8 mouse cellular contexts compared by ENCODE assay signal in genomic region chr8:121578676-121579451, GRCm38 (mm10). TPM values are rescaled to one million over a fixed set of nuclear protein-coding genes. Genes with fewer than 3 reads are reported as not detected.
DNase-seq lines count a peak whose midpoint lies in the region; ATAC-seq and TF ChIP-seq lines count a peak whose summit lies in the region.

Fbxo31 (minus strand) TSS chr8:121578806.

- 0 out of 2 replicates have a peak within 1 kb of the TSS, but pooled peaks have one; percentile 28 for H3K27ac ChIP-seq in embryonic facial prominence, embryonic 14.5 days (replicated peaks; ENCODE audit: low read depth, low read length)
- peak within 1 kb of the TSS; percentile 82 for H3K27ac ChIP-seq in heart, adult 2 months
- peak within 1 kb of the TSS; percentile 55 for H3K27ac ChIP-seq in limb, embryonic 13.5 days
- H3K27ac ChIP-seq in midbrain, embryonic 16.5 days (ENCODE audit: low read length), result peak within 1 kb of the TSS; percentile 75

- H3K36me3 ChIP-seq in embryonic facial prominence, embryonic 14.5 days (ENCODE audit: control insufficient read depth, insufficient read depth, low read length), result no peaks in the 10 kb centered on the region
- H3K36me3 ChIP-seq in heart, adult 2 months (ENCODE audit: control insufficient read depth, insufficient read depth, low read length), result no peaks in the 10 kb centered on the region
- H3K36me3 ChIP-seq in limb, embryonic 13.5 days, result no peaks in the 10 kb centered on the region
- H3K36me3 ChIP-seq in midbrain, embryonic 16.5 days (ENCODE audit: control insufficient read depth, insufficient read depth, low read length), result no peaks in the 10 kb centered on the region

- H3K9me3 ChIP-seq in embryonic facial prominence, embryonic 14.5 days (ENCODE audit: control insufficient read depth, low read length), result no peaks in the 10 kb centered on the region
- no peaks in the 10 kb centered on the region for H3K9me3 ChIP-seq in limb, embryonic 13.5 days
- H3K9me3 ChIP-seq in midbrain, embryonic 16.5 days (replicated peaks; ENCODE audit: control insufficient read depth, low read length, poor library complexity, severe bottlenecking), result no peaks in the 10 kb centered on the region

- DNase-seq in 3134 (ENCODE audit: extremely low read depth, insufficient read length, low spot score), result peak; percentile 84
- peak; percentile 74 to 89 for DNase-seq in adrenal gland, postnatal 4 days (ENCODE audit: low spot score in 2 of 2)
- peak; percentile 96 for DNase-seq in embryonic facial prominence, embryonic 14.5 days (ENCODE audit: low spot score)
- peak; percentile 93 to 94 for DNase-seq in heart, adult 2 months
- DNase-seq in kidney, adult 8-10 months, result peak; percentile 95 to 96
- peak; percentile 78 to 98 for DNase-seq in spleen, postnatal 10 days (ENCODE audit: low spot score in 2 of 2)

- 4% methylated on average over 22 of the region's 63 CpGs for WGBS in embryonic facial prominence, embryonic 14.5 days
- 2% methylated on average over 62 of the region's 63 CpGs for WGBS in heart, adult 2 months
- WGBS in limb, embryonic 13.5 days, result 1% methylated on average over 53 of the region's 63 CpGs
- WGBS in midbrain, embryonic 16.5 days, result 1% methylated on average over 41 of the region's 63 CpGs

- peak; percentile 94 for ATAC-seq in embryonic facial prominence, embryonic 14.5 days (ENCODE audit: low read depth)
- ATAC-seq in limb, embryonic 13.5 days (ENCODE audit: low FRiP score, low read depth), result peak; percentile 92
- peak; percentile 92 for ATAC-seq in midbrain, embryonic 16.5 days

- no peaks in the 10 kb centered on the region; the same call in 1 of the 2 replicates for H3K79me2 ChIP-seq in heart, adult 2 months (replicated peaks; ENCODE audit: control insufficient read depth, insufficient read depth, low read length)

- peak within 1 kb of the TSS; percentile 93 for H3K4me3 ChIP-seq in embryonic facial prominence, embryonic 14.5 days (ENCODE audit: low read depth, low read length)
- H3K4me3 ChIP-seq in heart, adult 2 months, result peak within 1 kb of the TSS; percentile 72
- H3K4me3 ChIP-seq in limb, embryonic 13.5 days, result peak within 1 kb of the TSS; percentile 91
- peak within 1 kb of the TSS; percentile 92 for H3K4me3 ChIP-seq in midbrain, embryonic 16.5 days (ENCODE audit: low read depth, low read length)

- peak; percentile 96 for TF ChIP-seq EP300 in heart, adult 2 months (IDR thresholded peaks at IDR 0.05; ENCODE audit: insufficient read depth, low read depth, low read length)

- H3K4me1 ChIP-seq in embryonic facial prominence, embryonic 14.5 days (ENCODE audit: control insufficient read depth, insufficient read depth, low read length), result peaks cover 18% of the 10 kb centered on the region
- H3K4me1 ChIP-seq in heart, adult 2 months (ENCODE audit: control insufficient read depth, insufficient read depth, low read length), result peaks cover 15% of the 10 kb centered on the region
- H3K4me1 ChIP-seq in limb, embryonic 13.5 days, result peaks cover 34% of the 10 kb centered on the region
- peaks cover 24% of the 10 kb centered on the region for H3K4me1 ChIP-seq in midbrain, embryonic 16.5 days (ENCODE audit: control insufficient read depth, insufficient read depth, low read length)

- peak; percentile 73; the same call in 1 of the 2 replicates for TF ChIP-seq POLR2A in heart, adult 2 months (IDR thresholded peaks at IDR 0.05; ENCODE audit: insufficient read depth, low read depth, low read length)

- peak within 1 kb of the TSS; percentile 76 for H3K4me2 ChIP-seq in embryonic facial prominence, embryonic 14.5 days (ENCODE audit: low read depth, low read length)
- H3K4me2 ChIP-seq in limb, embryonic 13.5 days (replicated peaks), result peak within 1 kb of the TSS; percentile 94
- peak within 1 kb of the TSS; percentile 85 for H3K4me2 ChIP-seq in midbrain, embryonic 16.5 days (ENCODE audit: low read length)

- H3K9ac ChIP-seq in embryonic facial prominence, embryonic 14.5 days (ENCODE audit: low read depth, low read length), result peak within 1 kb of the TSS; percentile 86
- peak within 1 kb of the TSS; percentile 88 for H3K9ac ChIP-seq in heart, adult 2 months (ENCODE audit: low read depth, low read length)
- H3K9ac ChIP-seq in limb, embryonic 13.5 days, result peak within 1 kb of the TSS; percentile 88
- H3K9ac ChIP-seq in midbrain, embryonic 16.5 days (ENCODE audit: low read depth, low read length), result peak within 1 kb of the TSS; percentile 95

- H3K27me3 ChIP-seq in embryonic facial prominence, embryonic 14.5 days (replicated peaks; ENCODE audit: control insufficient read depth, insufficient read depth, low read length), result no peaks in the 10 kb centered on the region
- no peaks in the 10 kb centered on the region for H3K27me3 ChIP-seq in heart, adult 2 months (ENCODE audit: control insufficient read depth, insufficient read depth, low read length)
- H3K27me3 ChIP-seq in limb, embryonic 13.5 days, result peaks cover 5% of the 10 kb centered on the region; the same call in 1 of the 2 replicates
- no peaks in the 10 kb centered on the region for H3K27me3 ChIP-seq in midbrain, embryonic 16.5 days (ENCODE audit: control insufficient read depth, insufficient read depth, low read depth, low read length)

- intact Hi-C loops in heart, adult 2 months (cut with DNase I), result loop anchor here (1.0 kb wide), 1 partner anchor 32 kb away; no protein-coding TSS in a partner anchor

- TF ChIP-seq CTCF in heart, adult 2 months (IDR thresholded peaks at IDR 0.05), result no peak

RNA-seq across cellular contexts. Expression of gene Fbxo31, which starts in this region (rescaled TPM):
- 10 to 100 TPM; 25.5 to 30.5 TPM for total RNA-seq in adrenal gland, postnatal 4 days (2021)
- 15.3 and 20.1 TPM in 2 replicates for polyA plus RNA-seq in embryonic facial prominence, embryonic 14.5 days (2014; fragmentation: Nextera tagmentation; extraction: Ambion mirVana)
- 100 to 1,000 TPM in 1 of 2 experiments, 10 to 100 TPM in 1; 96.7 to 124 TPM for total RNA-seq in heart, adult 2 months (2021)
- 74.4 and 106 TPM in 2 replicates for polyA plus RNA-seq in heart, adult 2 months (2012; rRNA removed)
- polyA plus RNA-seq in limb, embryonic 13.5 days (2015; fragmentation: Nextera tagmentation; extraction: Ambion mirVana), result 17.6 and 19.3 TPM in 2 replicates
- 32.0 and 37.6 TPM in 2 replicates for polyA plus RNA-seq in midbrain, embryonic 16.5 days (2015; fragmentation: Nextera tagmentation; extraction: Ambion mirVana)

Comparison
In these comparisons a context has a peak if more than half of its experiments do, and no peak if none do; other contexts are left out.
1. Peak in every context shown above with its lines: DNase-seq, ATAC-seq, H3K4me3 ChIP-seq and H3K27ac ChIP-seq.
2. H3K27ac ChIP-seq: peak in every context shown above with its lines; median percentile 82 in heart, adult 2 months; 75 in midbrain, embryonic 16.5 days; 55 in limb, embryonic 13.5 days; 28 in embryonic facial prominence, embryonic 14.5 days.